30 mouse cellular contexts compared by ENCODE assay signal in the genomic region with DNA sequence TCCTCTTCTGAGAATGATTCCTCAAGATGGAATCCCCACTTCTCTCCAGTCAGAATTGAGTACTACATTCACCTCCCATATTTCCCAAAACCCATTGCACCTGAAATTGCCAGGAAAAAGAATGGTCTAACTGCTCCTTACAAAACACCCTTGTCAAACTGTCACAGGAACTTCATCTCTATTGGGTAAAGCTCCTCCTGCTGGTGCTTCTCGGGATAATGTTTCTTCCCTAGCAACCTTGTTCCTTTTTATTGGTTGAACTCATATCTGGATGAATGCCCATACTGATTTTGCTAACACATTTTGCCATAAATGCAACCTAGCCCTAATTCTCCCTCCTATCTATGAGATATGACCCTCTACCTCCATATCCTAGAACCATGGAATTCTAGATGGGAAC. TPM values are rescaled to one million over a fixed set of nuclear protein-coding genes. Genes with fewer than 3 reads are reported as not detected.
"Had no signal": no experiment of that assay in that cellular context is flagged by ENCODE, and none has a peak within 500 bp of the region (broad histone marks: within the 10 kb centered on the region; RNA-seq: fewer than 3 reads in every experiment).

No protein-coding gene starts in this region.

- H3K4me1 ChIP-seq: kidney, embryonic 15.5 days; limb, embryonic 10.5 days; limb, embryonic 13.5 days; liver, embryonic 12.5 days; liver, embryonic 15.5 days; lung, embryonic 15.5 days; megakaryocyte, embryonic 14.5 days; midbrain, embryonic 10.5 days; midbrain, embryonic 13.5 days; neural tube, embryonic 13.5 days had no signal

- ATAC-seq: liver, embryonic 12.5 days; midbrain, embryonic 13.5 days; midbrain, embryonic 16.5 days had no signal

- H3K36me3 ChIP-seq: kidney, embryonic 15.5 days; limb, embryonic 10.5 days; limb, embryonic 13.5 days; liver, embryonic 12.5 days; liver, embryonic 15.5 days; lung, embryonic 15.5 days; midbrain, embryonic 10.5 days; midbrain, embryonic 13.5 days; neural tube, embryonic 13.5 days had no signal

- DNase-seq: kidney, adult 8-10 months; kidney, postnatal 10 days; kidney, postnatal 36 days; liver; lung, adult 18-20 months; lung, postnatal 10 days; lung, postnatal 36 days; retina, postnatal 1 day; thymus, postnatal 25 days had no signal

- H3K9me3 ChIP-seq: kidney, embryonic 15.5 days; liver, embryonic 12.5 days; lung, embryonic 15.5 days; neural tube, embryonic 13.5 days had no signal

- H3K4me3 ChIP-seq: kidney, embryonic 15.5 days; limb, embryonic 10.5 days; limb, embryonic 13.5 days; liver, embryonic 12.5 days; liver, embryonic 15.5 days; lung, embryonic 15.5 days; megakaryocyte, embryonic 14.5 days; midbrain, embryonic 10.5 days; midbrain, embryonic 13.5 days; myocyte; neural tube, embryonic 13.5 days had no signal

- H3K27me3 ChIP-seq: kidney, embryonic 15.5 days; limb, embryonic 13.5 days; liver, embryonic 12.5 days; liver, embryonic 15.5 days; lung, embryonic 15.5 days; megakaryocyte, embryonic 14.5 days; midbrain, embryonic 13.5 days; neural tube, embryonic 13.5 days had no signal

RNA-seq across cellular contexts. Expression of a gene that starts 29.9 kb away (rescaled TPM):
- total RNA-seq: layer of hippocampus, postnatal 14 days; left cerebral cortex, adult 18-20 months; left cerebral cortex, postnatal 25 days; monocyte, adult 5-6 weeks; neutrophil, adult 5-6 weeks had no signal
- polyA plus RNA-seq: kidney, embryonic 15.5 days; limb, embryonic 10.5 days; limb, embryonic 13.5 days; liver, embryonic 12.5 days; liver, embryonic 15.5 days; lung, embryonic 15.5 days; midbrain, embryonic 10.5 days; midbrain, embryonic 13.5 days; midbrain, embryonic 16.5 days; myocyte; neural tube, embryonic 13.5 days; small intestine, adult 2 months; spleen, adult 2 months; stomach, embryonic 16.5 days; thymus, postnatal 0 days had no signal

RNA-seq across cellular contexts. Expression of a gene that starts 57.4 kb away (rescaled TPM):
- total RNA-seq: layer of hippocampus, postnatal 14 days; left cerebral cortex, adult 18-20 months; left cerebral cortex, postnatal 25 days; monocyte, adult 5-6 weeks; neutrophil, adult 5-6 weeks had no signal
- polyA plus RNA-seq: kidney, embryonic 15.5 days; limb, embryonic 10.5 days; limb, embryonic 13.5 days; liver, embryonic 12.5 days; liver, embryonic 15.5 days; lung, embryonic 15.5 days; midbrain, embryonic 10.5 days; midbrain, embryonic 13.5 days; midbrain, embryonic 16.5 days; myocyte; neural tube, embryonic 13.5 days; small intestine, adult 2 months; spleen, adult 2 months; stomach, embryonic 16.5 days; thymus, postnatal 0 days had no signal
